Mouse (Mus musculus): ENCODE data around the gene Yars. TPM values are rescaled to one million over a fixed set of nuclear protein-coding genes. Genes with fewer than 3 reads are reported as not detected.

Gene Yars
- polyA plus RNA-seq, 1 experiment from 2014 or later, result 61.2 TPM

GRCm38 (mm10) chr4:129232561-129233360 is 43.2 kb downstream of the Yars start:
- ATAC-seq (ENCODE audit: low read depth), result peak; percentile 20; the same call in 1 of the 2 replicates
- H3K9me3 ChIP-seq (ENCODE audit: control insufficient read depth, low read length), result no peaks in the 10 kb centered on the region
- no peaks in the 10 kb centered on the region for H3K27me3 ChIP-seq (ENCODE audit: control insufficient read depth, insufficient read depth, low read depth, low read length)
- peak overlapping the region; percentile 63 for H3K27ac ChIP-seq (ENCODE audit: low read length)
- H3K4me3 ChIP-seq (ENCODE audit: low read length), result no peak overlapping the region
- no peaks in the 10 kb centered on the region for H3K36me3 ChIP-seq (ENCODE audit: control insufficient read depth, insufficient read depth, low read length)
- 61% methylated on average over 9 of the region's 9 CpGs for WGBS
- H3K4me2 ChIP-seq (ENCODE audit: low read depth, low read length), result peak overlapping the region; percentile 27; the same call in 1 of the 2 replicates
- H3K9ac ChIP-seq (ENCODE audit: low read length), result peak overlapping the region; percentile 39
- peaks cover 51% of the 10 kb centered on the region for H3K4me1 ChIP-seq (replicated peaks; ENCODE audit: control insufficient read depth, insufficient read depth, low read length)

- Histone ChIP-seq H3K27me3 (ENCODE audit: control insufficient read depth, insufficient read depth, low read depth, low read length) (no peaks in the 10 kb centered on the region), H3K9ac (ENCODE audit: low read length) (peak overlapping the region; percentile 39; the same call in 1 of the 2 replicates), H3K4me2 (ENCODE audit: low read depth, low read length) (no peak overlapping the region), H3K36me3 (ENCODE audit: control insufficient read depth, insufficient read depth, low read length) (no peaks in the 10 kb centered on the region), H3K4me1 (replicated peaks; ENCODE audit: control insufficient read depth, insufficient read depth, low read length) (peaks cover 61% of the 10 kb centered on the region), H3K4me3 (ENCODE audit: low read length) (no peak overlapping the region), H3K9me3 (ENCODE audit: control insufficient read depth, low read length) (no peaks in the 10 kb centered on the region), H3K27ac (ENCODE audit: low read length) (0 out of 2 replicates have a peak overlapping the region, but pooled peaks have one; percentile 50)
- WGBS, result 21% methylated on average over 7 of the region's 7 CpGs
- ATAC-seq (ENCODE audit: low read depth), result no peak
Measured at GRCm38 (mm10) chr4:129234488-129234887, 44.9 kb downstream of the Yars start.

GRCm38 (mm10) chr4:129235147-129235546 is 45.6 kb downstream of the Yars start:
- H3K9ac ChIP-seq (ENCODE audit: low read length), result peak overlapping the region; percentile 14; the same call in 1 of the 2 replicates
- ATAC-seq (ENCODE audit: low read depth), result no peak
- no peak overlapping the region for H3K4me2 ChIP-seq (ENCODE audit: low read depth, low read length)
- no peak overlapping the region for H3K4me3 ChIP-seq (ENCODE audit: low read length)
- no peaks in the 10 kb centered on the region for H3K36me3 ChIP-seq (ENCODE audit: control insufficient read depth, insufficient read depth, low read length)
- no peaks in the 10 kb centered on the region for H3K9me3 ChIP-seq (ENCODE audit: control insufficient read depth, low read length)
- WGBS, result 57% methylated on average over 3 of the region's 3 CpGs
- H3K27ac ChIP-seq (ENCODE audit: low read length), result 0 out of 2 replicates have a peak overlapping the region, but pooled peaks have one; percentile 16
- peaks cover 63% of the 10 kb centered on the region for H3K4me1 ChIP-seq (replicated peaks; ENCODE audit: control insufficient read depth, insufficient read depth, low read length)
- no peaks in the 10 kb centered on the region for H3K27me3 ChIP-seq (ENCODE audit: control insufficient read depth, insufficient read depth, low read depth, low read length)

GRCm38 (mm10) chr4:129236236-129236813 is 46.8 kb downstream of the Yars start:
- WGBS, result 69% methylated on average over 8 of the region's 8 CpGs
- Histone ChIP-seq H3K4me3 (ENCODE audit: low read length) (no peak overlapping the region), H3K36me3 (ENCODE audit: control insufficient read depth, insufficient read depth, low read length) (no peaks in the 10 kb centered on the region), H3K9me3 (ENCODE audit: control insufficient read depth, low read length) (no peaks in the 10 kb centered on the region), H3K27ac (ENCODE audit: low read length) (no peak overlapping the region), H3K4me1 (replicated peaks; ENCODE audit: control insufficient read depth, insufficient read depth, low read length) (peaks cover 60% of the 10 kb centered on the region), H3K4me2 (ENCODE audit: low read depth, low read length) (no peak overlapping the region), H3K9ac (ENCODE audit: low read length) (no peak overlapping the region), H3K27me3 (ENCODE audit: control insufficient read depth, insufficient read depth, low read depth, low read length) (no peaks in the 10 kb centered on the region)
- no peak for ATAC-seq (ENCODE audit: low read depth)

GRCm38 (mm10) chr4:129237843-129238441 is 48.4 kb downstream of the Yars start:
- Histone ChIP-seq H3K9me3 (ENCODE audit: control insufficient read depth, low read length) (no peaks in the 10 kb centered on the region), H3K4me1 (replicated peaks; ENCODE audit: control insufficient read depth, insufficient read depth, low read length) (peaks cover 56% of the 10 kb centered on the region), H3K4me2 (ENCODE audit: low read depth, low read length) (peak overlapping the region; percentile 94), H3K27ac (ENCODE audit: low read length) (no peak overlapping the region), H3K9ac (ENCODE audit: low read length) (peak overlapping the region; percentile 72), H3K4me3 (ENCODE audit: low read length) (peak overlapping the region; percentile 69), H3K27me3 (ENCODE audit: control insufficient read depth, insufficient read depth, low read depth, low read length) (no peaks in the 10 kb centered on the region), H3K36me3 (ENCODE audit: control insufficient read depth, insufficient read depth, low read length) (no peaks in the 10 kb centered on the region)
- no peak for ATAC-seq (ENCODE audit: low read depth)
- WGBS, result 8% methylated on average over 21 of the region's 21 CpGs

- Histone ChIP-seq H3K27me3 (ENCODE audit: control insufficient read depth, insufficient read depth, low read depth, low read length) (no peaks in the 10 kb centered on the region), H3K4me2 (ENCODE audit: low read depth, low read length) (peak overlapping the region; percentile 94), H3K27ac (ENCODE audit: low read length) (0 out of 2 replicates have a peak overlapping the region, but pooled peaks have one; percentile 20), H3K9me3 (ENCODE audit: control insufficient read depth, low read length) (no peaks in the 10 kb centered on the region), H3K4me1 (replicated peaks; ENCODE audit: control insufficient read depth, insufficient read depth, low read length) (peaks cover 53% of the 10 kb centered on the region), H3K4me3 (ENCODE audit: low read length) (peak overlapping the region; percentile 69), H3K9ac (ENCODE audit: low read length) (peak overlapping the region; percentile 72), H3K36me3 (ENCODE audit: control insufficient read depth, insufficient read depth, low read length) (no peaks in the 10 kb centered on the region)
- under 1% methylated on average over 19 of the region's 23 CpGs for WGBS
- ATAC-seq (ENCODE audit: low read depth), result peak; percentile 26
Measured at GRCm38 (mm10) chr4:129238579-129239016, 49.0 kb downstream of the Yars start.

- ATAC-seq (ENCODE audit: low read depth), result peak; percentile 89
- WGBS, result 0% methylated on average over 20 of the region's 29 CpGs
- Histone ChIP-seq H3K4me2 (ENCODE audit: low read depth, low read length) (peak overlapping the region; percentile 94), H3K36me3 (ENCODE audit: control insufficient read depth, insufficient read depth, low read length) (no peaks in the 10 kb centered on the region), H3K9ac (ENCODE audit: low read length) (peak overlapping the region; percentile 72), H3K9me3 (ENCODE audit: control insufficient read depth, low read length) (no peaks in the 10 kb centered on the region), H3K4me3 (ENCODE audit: low read length) (peak overlapping the region; percentile 69), H3K27ac (ENCODE audit: low read length) (0 out of 2 replicates have a peak overlapping the region, but pooled peaks have one; percentile 12), H3K27me3 (ENCODE audit: control insufficient read depth, insufficient read depth, low read depth, low read length) (no peaks in the 10 kb centered on the region), H3K4me1 (replicated peaks; ENCODE audit: control insufficient read depth, insufficient read depth, low read length) (peaks cover 52% of the 10 kb centered on the region)
Measured at GRCm38 (mm10) chr4:129239075-129239474, 49.5 kb downstream of the Yars start.

- 25% methylated on average over 7 of the region's 7 CpGs for WGBS
- ATAC-seq (ENCODE audit: low read depth), result no peak
- no peak overlapping the region for H3K4me3 ChIP-seq (ENCODE audit: low read length)
- H3K36me3 ChIP-seq (ENCODE audit: control insufficient read depth, insufficient read depth, low read length), result no peaks in the 10 kb centered on the region
- H3K9me3 ChIP-seq (ENCODE audit: control insufficient read depth, low read length), result no peaks in the 10 kb centered on the region
- H3K4me2 ChIP-seq (ENCODE audit: low read depth, low read length), result no peak overlapping the region
- no peaks in the 10 kb centered on the region for H3K27me3 ChIP-seq (ENCODE audit: control insufficient read depth, insufficient read depth, low read depth, low read length)
- H3K9ac ChIP-seq (ENCODE audit: low read length), result no peak overlapping the region
- H3K4me1 ChIP-seq (replicated peaks; ENCODE audit: control insufficient read depth, insufficient read depth, low read length), result peaks cover 53% of the 10 kb centered on the region
- H3K27ac ChIP-seq (ENCODE audit: low read length), result no peak overlapping the region
Measured at GRCm38 (mm10) chr4:129241898-129242297, 52.3 kb downstream of the Yars start.

GRCm38 (mm10) chr4:129242327-129242726 is 52.8 kb downstream of the Yars start:
- ATAC-seq (ENCODE audit: low read depth), result no peak
- 0 out of 2 replicates have a peak overlapping the region, but pooled peaks have one; percentile 18 for H3K9ac ChIP-seq (ENCODE audit: low read length)
- peak overlapping the region; percentile 11; the same call in 1 of the 2 replicates for H3K27ac ChIP-seq (ENCODE audit: low read length)
- H3K4me1 ChIP-seq (replicated peaks; ENCODE audit: control insufficient read depth, insufficient read depth, low read length), result peaks cover 52% of the 10 kb centered on the region
- H3K4me2 ChIP-seq (ENCODE audit: low read depth, low read length), result no peak overlapping the region
- H3K27me3 ChIP-seq (ENCODE audit: control insufficient read depth, insufficient read depth, low read depth, low read length), result no peaks in the 10 kb centered on the region; the same call in 1 of the 2 replicates
- WGBS, result 38% methylated on average over 4 of the region's 4 CpGs
- H3K4me3 ChIP-seq (ENCODE audit: low read length), result no peak overlapping the region
- H3K9me3 ChIP-seq (ENCODE audit: control insufficient read depth, low read length), result no peaks in the 10 kb centered on the region
- H3K36me3 ChIP-seq (ENCODE audit: control insufficient read depth, insufficient read depth, low read length), result no peaks in the 10 kb centered on the region
